Mouse (Mus musculus): ENCODE results near the gene Col6a2.

DNA sequence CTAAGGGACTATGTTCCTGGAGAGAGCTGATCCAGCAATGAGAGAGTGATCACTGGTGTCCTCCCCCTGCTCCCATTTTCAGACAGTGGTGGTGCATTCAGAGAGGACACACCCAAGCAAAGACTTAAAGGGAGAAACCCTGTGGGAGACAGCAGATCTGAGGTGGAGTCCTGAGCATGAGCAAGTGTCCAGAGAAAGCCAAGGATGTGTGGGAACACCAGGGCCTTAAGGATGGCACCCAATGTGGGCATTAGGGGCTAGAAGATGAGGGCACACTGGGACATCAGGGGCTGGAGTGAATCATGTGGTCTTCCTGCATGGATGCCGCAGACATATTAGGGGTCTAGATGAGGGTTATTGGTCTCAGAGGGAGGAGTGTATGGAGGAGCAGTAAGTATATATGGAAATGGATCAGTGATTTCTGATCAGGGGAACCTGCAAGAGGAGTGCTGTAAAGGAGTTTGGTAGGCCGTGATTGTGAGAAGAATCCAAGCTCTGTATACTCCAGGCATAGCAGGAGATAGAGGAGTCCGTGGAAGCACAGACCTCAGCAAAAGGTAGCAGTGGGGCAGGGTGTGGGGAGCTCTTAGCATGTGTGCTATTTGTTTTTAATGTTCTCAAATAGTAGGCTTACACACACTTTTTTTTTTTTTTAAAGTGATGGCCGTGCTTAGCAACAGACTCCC, 45.0 kb upstream of the Col6a2 start:
- TF ChIP-seq GATA1 (IDR thresholded peaks at IDR 0.05; ENCODE audit: borderline replicate concordance, low read length) (no peak), FLI1 (IDR thresholded peaks at IDR 0.05; ENCODE audit: low read length) (no peak)
